Mouse (Mus musculus) spleen, adult 2 months (tissue): ENCODE measurements around the gene Setd1b.

ENCODE experiments used
- CTCF ChIP-seq: fragments of 200-500 bp; IDR thresholded peaks from 2 replicates; pipeline ENCODE4 v1.5.1; 2011; ENCODE audit warnings: mild to moderate bottlenecking, inconsistent platforms; ENCODE audit not compliant: insufficient read depth, insufficient read length, insufficient replicate concordance; ENCODE audit errors: extremely low read depth
- POLR2A ChIP-seq: fragments of 200-500 bp; IDR thresholded peaks from 2 replicates; pipeline ENCODE4 v1.6.1; 2011; ENCODE audit warnings: low read depth, low read length, inconsistent platforms

GRCm38 (mm10) chr5:123157972-123158371 lies 16.0 kb downstream of the Setd1b start:
- TF ChIP-seq CTCF, result no peak
- no peak for TF ChIP-seq POLR2A
